Mouse (Mus musculus) CD8-positive naive resting alpha-beta T cell, adult 2 months (primary cell): ENCODE results near the gene Clcn3.
A peak's percentile ranks its signal among the peaks of the same experiment; 100 is the strongest.
"Not testable (repeated sequence)": the region's sequence is repeated elsewhere in the genome, so short reads cannot be mapped to it uniquely, and the experiment has no call there.

Source experiments
- DNase-seq, 2 experiments: peaks; one replicate each; pipeline ENCODE4 v3.0.0; 2022; ENCODE audit warnings: low read depth in 2 of 2, low spot score in 2 of 2

The Clcn3 gene

DNA sequence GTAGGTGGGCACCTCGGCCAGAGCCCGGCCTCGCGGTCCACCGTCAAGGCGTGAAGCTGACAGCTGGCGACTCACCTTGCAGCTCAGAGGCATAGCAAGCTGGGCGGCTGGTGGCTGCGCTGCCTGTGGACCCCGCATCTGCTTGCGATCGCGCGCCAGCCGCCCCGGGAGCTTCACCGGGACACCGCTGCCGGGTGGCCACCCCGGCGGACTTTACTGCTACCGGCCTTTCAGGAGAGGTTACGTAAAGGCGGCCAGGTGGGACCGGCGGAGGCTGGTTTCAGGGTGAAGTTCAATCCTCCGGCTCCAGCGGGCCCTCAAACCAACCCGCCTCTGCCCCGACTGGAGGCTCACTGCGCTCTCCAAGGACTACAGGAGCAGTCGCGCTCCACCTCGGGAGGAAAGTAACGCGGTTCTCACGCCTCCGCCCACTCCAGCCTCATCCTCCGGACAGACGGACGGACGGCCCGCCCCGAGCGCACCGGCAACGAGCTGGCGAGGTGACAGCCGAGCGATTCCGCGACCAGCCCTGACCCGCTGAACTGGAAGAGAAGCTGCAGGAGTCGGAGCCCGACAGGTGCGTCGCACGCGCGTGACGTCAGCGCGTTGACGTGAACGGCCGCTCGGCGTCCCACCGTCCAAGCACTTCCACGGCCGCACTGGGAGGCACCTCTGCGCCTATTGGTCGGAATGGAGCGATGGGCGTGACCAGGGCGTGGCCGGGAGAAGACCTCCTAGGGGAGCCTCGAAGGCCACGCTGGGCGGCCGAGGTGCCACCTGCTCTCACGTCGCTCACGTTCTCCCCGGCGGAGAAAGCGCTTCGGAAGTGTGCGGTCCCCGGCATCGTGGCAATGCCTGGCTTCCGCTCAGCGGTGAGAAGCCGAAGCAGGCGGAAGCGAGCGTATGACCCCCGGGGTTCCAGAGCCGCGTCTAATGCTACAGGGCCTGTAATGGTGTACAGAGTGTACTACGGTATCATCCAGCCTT lies at the start of gene Clcn3:
TSS of gene Clcn3 (minus strand) at position 600 of the 987 bp plus-strand sequence.
- peak; percentile 96 to 97 for DNase-seq

DNA sequence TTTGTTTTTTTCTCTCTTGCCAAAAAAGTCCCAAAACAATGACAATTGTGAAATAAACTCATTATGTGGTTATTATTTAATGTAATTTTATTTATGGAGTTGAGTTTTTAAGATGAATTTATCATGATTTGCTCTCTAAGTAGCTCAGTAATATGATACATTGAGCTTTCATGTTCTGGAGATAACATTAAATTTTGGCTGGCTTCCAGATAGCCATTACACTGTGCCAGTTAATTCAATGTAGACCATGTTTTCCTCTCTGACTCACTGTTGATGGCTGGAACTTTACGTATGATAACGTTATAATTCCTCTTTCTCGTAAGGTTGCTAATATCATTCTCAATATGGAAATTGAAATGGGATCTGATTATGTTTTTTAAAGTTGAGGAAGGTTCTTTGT lies 13.4 kb upstream of the Clcn3 start:
- DNase-seq: no peak

DNA sequence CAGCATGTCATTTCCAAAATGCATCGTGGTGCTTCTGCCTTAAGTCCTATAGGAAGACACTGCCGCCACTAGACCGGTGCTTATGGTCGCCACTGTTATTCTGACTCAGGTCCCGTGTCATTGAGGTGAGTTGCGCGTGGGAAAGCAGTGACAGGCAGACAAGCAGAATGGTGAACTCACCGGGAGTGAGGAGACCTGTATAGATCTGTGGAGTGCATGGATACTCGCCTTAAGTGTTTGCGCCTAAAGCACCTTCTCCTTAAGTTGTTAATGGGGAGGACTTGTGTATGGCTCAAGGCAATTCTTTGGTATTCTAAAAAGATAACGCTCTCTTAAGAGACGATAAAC lies 10.5 kb upstream of the Clcn3 start:
- DNase-seq: no peak

DNA sequence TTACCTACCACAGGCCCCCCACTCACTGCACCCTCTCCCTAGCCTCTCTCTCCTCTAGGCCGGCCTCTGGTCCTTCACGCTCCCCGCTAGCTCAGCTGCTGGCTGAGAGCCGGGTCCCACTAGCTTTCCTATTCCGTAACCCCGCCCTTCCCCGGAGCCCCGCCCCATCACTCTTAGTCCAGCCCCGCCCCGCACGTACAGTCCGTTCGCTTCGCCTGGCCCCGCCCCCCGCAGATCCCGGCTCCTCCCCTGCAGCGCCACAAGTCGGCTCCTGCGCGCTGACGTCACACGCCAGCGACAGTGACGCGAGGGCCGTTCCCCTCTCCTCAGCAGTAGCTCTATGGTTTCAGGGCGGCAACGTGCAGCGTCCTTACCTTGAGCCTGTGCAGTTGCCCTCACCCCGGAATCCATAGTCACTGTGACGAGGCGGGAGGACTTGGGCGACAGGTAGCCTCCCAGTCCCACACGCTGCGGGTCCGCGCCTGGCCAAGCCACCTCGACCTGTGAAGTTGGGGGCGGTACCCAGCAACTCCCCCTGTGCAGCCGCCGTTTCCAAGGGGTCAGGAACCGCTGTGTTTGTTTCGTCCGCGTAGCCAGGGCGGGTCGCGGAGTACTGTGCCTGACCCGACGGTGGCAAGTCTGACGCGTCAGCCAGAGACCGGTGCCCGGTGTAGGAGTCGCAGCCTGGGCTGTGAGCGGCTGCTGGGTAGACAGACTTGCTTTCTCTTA lies 10.0 kb upstream of the Clcn3 start, which contains the start of gene Nek1:
TSS of gene Nek1 (plus strand) at position 286 of the 729 bp plus-strand sequence.
- DNase-seq: peak; percentile 95 to 96

- no peak for DNase-seq
Measured at GRCm38 (mm10) chr8:60992561-60992909, 9.4 kb upstream of the Clcn3 start.

DNA sequence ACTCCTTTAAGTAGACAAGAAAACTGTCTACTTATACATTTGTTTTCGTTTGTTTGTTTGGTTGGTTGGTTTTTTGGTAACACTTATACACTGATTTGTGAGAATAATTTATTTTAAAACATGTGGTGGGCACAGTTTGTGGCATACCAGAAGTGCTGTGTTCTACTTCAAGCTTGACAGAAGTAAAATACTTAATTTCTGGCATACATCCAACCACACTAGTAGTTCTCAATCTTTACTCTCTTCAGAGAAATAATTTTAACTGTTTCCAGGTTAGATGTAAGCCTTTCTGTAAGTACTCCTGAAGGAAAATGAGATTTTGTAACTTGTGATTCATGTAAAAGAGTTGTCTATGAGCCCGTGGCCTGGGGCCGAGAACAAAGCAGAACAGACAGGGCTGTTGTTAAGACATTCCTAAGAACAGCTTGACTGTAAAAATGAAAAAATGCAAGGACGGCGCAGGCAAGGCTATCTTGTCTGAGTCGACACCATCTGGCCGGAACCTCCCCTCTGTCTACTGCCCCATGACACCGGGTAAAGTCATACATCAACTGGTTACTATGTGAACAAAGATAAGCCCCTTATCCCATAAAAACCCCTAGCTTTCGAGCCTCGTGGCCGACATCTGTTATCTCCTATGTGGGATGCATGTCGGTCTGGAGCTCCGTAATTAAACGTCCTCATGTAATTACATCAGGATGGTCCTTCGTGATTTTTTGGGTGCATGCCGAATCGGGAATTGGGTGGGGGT lies 1.3 kb upstream of the Clcn3 start:
- not testable (repeated sequence) for DNase-seq

DNA sequence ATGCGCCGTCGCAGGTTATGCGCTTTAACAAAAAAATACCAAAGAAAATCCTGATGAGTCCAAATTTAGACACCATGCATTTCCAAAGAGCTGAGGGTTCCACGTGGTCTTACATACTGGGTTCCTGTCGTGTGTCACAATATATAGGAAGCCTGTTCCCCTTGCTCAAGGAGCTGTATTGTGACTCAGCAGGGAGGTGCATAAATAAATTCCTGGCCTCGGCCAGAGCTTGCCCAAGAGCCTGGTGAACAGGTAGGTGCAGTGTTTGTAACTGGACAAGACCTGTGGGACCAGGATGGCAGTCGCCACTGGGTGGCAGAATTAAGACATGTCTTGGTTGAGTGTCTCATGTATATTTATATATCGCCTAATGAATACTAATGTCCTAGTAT lies 584 bp upstream of the Clcn3 start:
- DNase-seq: peak in 1 of 2 experiments; percentile 28

GRCm38 (mm10) chr8:60981388-60981787 lies 1.7 kb downstream of the Clcn3 start:
- DNase-seq: no peak

- DNase-seq: no peak
Measured at GRCm38 (mm10) chr8:60978496-60978895, 4.6 kb downstream of the Clcn3 start.

DNA sequence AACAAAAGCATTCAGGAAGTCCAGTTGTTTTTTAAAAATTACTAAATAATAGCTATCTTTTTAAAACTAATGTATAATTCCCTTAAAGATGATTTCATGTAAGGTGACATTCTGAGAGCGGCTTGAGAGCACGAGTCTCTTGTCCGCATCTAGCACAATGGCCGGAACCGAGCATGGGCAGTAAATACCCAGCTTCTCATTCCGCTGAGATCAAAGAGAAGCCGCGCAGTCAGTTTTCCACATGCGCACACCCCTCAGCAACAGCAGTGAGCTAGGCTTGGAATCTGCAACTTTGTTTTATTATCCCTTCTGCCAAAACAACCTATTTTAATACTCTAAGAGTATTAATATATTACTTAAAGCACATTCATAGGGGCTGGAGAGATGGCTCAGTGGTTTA lies 6.3 kb downstream of the Clcn3 start:
- no peak for DNase-seq

DNA sequence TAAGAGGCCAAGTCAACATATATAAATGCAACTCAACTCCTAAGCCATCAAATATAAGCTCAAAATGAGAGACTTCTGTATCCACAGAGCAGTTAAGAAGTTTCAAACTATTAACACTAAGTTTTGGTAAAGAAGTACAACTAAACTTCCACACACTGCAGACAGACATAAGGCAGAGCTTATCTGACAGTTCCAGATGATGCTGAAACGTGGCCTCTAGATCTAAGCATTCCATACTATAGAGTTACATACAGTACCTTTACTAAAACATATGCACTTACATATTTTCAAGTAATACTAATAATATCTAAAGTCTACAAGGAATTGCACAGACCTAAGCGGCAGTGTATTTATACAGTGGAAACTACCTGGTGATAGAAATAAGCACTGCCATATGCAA lies 8.3 kb downstream of the Clcn3 start:
- DNase-seq: no peak

DNA sequence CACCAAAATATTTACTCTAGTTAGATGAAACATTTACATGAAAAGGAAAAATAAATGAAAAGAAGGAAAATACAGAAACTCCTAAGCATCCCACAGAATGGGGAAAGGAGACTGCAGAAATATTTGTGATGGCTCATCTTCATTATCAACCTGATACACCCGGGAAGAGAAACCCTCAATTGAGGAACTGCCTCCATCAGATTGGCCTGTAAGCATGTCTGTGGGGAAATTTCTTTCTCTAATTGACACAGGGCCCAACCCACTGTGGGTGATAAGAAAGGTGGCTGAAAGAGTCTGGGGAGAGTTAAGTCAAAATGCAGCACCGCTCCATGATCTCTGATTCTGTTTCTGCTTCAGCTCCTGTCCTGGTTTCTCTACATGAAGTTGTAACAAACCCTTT lies 9.7 kb downstream of the Clcn3 start:
- no peak for DNase-seq

- DNase-seq: no peak
Measured at GRCm38 (mm10) chr8:60971808-60972207, 11.3 kb downstream of the Clcn3 start.

GRCm38 (mm10) chr8:60969091-60969490 lies 14.0 kb downstream of the Clcn3 start:
- no peak for DNase-seq

DNA sequence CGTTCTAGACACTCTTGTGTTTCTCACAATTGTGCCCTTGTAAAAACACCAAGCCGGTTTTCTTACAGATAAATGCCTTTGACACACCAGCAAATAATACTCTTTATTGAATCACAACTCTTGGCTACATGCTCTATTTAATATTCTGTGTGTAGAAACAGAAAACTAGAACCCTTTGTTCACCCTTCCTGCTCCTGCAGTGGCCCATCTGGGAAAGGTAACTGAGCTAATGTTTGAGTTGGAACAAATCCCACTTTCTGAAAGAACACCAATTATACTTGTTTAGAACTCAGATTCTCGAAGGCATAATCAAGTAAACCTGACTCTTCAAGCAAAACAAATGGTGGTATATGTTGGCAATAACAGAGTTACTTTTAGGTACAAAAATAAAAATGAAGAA lies 17.4 kb downstream of the Clcn3 start:
- no peak for DNase-seq

- DNase-seq: no peak
Measured at GRCm38 (mm10) chr8:60965306-60965705, 17.8 kb downstream of the Clcn3 start.

DNA sequence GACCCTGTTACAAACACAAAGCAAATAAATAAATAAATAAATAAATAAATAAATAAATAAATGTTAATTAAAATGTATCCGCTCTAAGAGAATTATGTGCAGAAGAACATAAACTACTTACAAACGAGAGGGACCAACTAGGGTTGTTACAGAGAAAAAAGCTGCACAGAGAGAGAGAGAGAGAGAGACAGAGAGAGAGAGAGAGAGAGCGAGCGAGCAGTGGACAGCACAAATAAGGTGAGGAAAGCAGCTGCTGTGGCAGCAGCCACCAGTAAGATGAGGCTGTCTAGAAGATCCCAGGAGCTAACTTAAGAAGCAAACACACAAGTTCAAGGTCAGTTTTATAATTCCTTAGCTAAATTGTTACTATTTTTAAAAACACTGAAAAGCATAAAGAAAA lies 18.6 kb downstream of the Clcn3 start:
- DNase-seq: no peak

- no peak for DNase-seq
Measured at GRCm38 (mm10) chr8:60963931-60964330, 19.2 kb downstream of the Clcn3 start.

DNA sequence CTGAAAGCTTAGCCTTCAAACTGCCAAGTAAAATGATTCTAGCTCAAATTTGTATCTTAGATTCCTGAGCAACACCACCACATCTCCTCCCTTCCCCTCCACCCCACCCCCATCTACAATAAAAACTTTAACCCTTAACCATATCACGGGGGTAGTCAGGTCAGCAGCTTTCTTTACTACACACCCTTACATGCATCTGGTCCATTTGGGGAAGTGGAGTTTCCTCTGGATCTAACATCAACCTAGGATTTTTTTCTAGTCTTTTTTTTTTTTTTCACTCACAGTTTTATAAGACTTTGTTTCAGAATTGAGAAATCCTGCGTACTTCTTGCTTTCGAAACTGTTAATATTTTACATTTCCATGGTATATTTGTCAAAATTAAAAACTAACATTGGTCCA lies 20.3 kb downstream of the Clcn3 start:
- DNase-seq: no peak

GRCm38 (mm10) chr8:60956847-60957246 lies 26.3 kb downstream of the Clcn3 start:
- DNase-seq: no peak

- no peak for DNase-seq
Measured at GRCm38 (mm10) chr8:60954281-60955014, 28.7 kb downstream of the Clcn3 start.
